Mouse (Mus musculus) cerebellum, adult 18-20 months (tissue): ENCODE results near the gene Zfp433.
"Not testable (repeated sequence)": the region's sequence is repeated elsewhere in the genome, so short reads cannot be mapped to it uniquely, and the experiment has no call there.

Experiments
- DNase-seq, 2 experiments: peaks; one replicate each; pipeline ENCODE4 v3.0.0; 2021

Zfp433 gene

GRCm38 (mm10) chr10:81704531-81705301, at the start of gene Zfp433:
Zfp433 (plus strand) TSS chr10:81704825.
- DNase-seq, result not testable (repeated sequence)

GRCm38 (mm10) chr10:81655178-81655577, 49.4 kb upstream of the Zfp433 start:
- no peak for DNase-seq

- DNase-seq, result no peak
Observed at GRCm38 (mm10) chr10:81656174-81656573, 48.5 kb upstream of the Zfp433 start.

- DNase-seq, result not testable (repeated sequence)
Observed at GRCm38 (mm10) chr10:81687114-81687513, 17.5 kb upstream of the Zfp433 start.

GRCm38 (mm10) chr10:81770506-81771403, 66.1 kb downstream of the Zfp433 start, which contains the start of gene Gm3055:
Gm3055 (minus strand) TSS chr10:81771161.
- DNase-seq, result not testable (repeated sequence)

GRCm38 (mm10) chr10:81771404-81771777, 66.8 kb downstream of the Zfp433 start:
- not testable (repeated sequence) for DNase-seq
